Mouse (Mus musculus) bone marrow, adult 2 months (tissue): ENCODE measurements around the gene 9130230L23Rik.

ENCODE experiments used
- CTCF ChIP-seq: fragments of 200-500 bp; IDR thresholded peaks from 2 replicates; pipeline ENCODE4 v1.5.1; 2011; ENCODE audit warnings: low read length, control low read depth; ENCODE audit not compliant: control insufficient read depth, insufficient read depth
- POLR2A ChIP-seq: fragments of 200-500 bp; IDR thresholded peaks from 2 replicates; pipeline ENCODE4 v1.6.1; 2011; ENCODE audit warnings: low read depth, mild to moderate bottlenecking, control low read depth, low read length, borderline replicate concordance; ENCODE audit not compliant: control insufficient read depth

DNA sequence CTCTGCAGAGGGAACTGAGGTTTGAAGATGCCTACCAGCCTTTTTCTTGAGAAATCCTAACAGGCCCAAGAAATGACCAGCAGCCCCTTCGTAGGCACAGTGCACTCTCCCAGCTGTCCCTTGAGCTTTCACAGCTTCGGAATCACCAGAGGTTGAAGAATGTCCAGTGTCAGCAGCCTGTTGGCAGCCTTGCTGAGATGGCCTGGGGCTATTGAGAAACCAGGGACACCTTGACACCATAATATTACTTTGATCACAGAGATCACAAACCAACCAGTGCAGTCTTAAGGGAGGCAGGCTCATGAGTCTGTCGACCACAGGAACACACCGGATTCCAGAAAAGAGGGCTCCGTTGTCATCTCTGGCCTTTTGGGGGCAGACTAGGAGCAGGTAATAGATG lies 2.9 kb downstream of the 9130230L23Rik start:
- no peak for TF ChIP-seq POLR2A
- no peak for TF ChIP-seq CTCF
